Mouse (Mus musculus) testis, adult 2 months (tissue): ENCODE results near the gene Tmem43. TPM values are rescaled to one million over a fixed set of nuclear protein-coding genes. Genes with fewer than 3 reads are reported as not detected.
A peak's percentile ranks its signal among the peaks of the same experiment; 100 is the strongest.

Source experiments
- H3K27ac ChIP-seq: fragments of 200-500 bp; 2 replicates; pipeline ENCODE4 v1.5.1; 2012; ENCODE audit warnings: low read depth, low read length; ENCODE audit not compliant: control insufficient read depth, insufficient read depth
- H3K27me3 ChIP-seq: fragments of 200-500 bp; 2 replicates; pipeline ENCODE4 v1.6.1; 2012; ENCODE audit warnings: mild to moderate bottlenecking, low read length, moderate library complexity; ENCODE audit not compliant: control insufficient read depth, insufficient read depth
- H3K36me3 ChIP-seq: fragments of 200-500 bp; 2 replicates; pipeline ENCODE4 v1.6.1; 2012; ENCODE audit warnings: mild to moderate bottlenecking, low read length; ENCODE audit not compliant: control insufficient read depth, insufficient read depth
- H3K4me1 ChIP-seq: fragments of 200-500 bp; 2 replicates; pipeline ENCODE4 v1.6.1; 2012; ENCODE audit warnings: low read length; ENCODE audit not compliant: control insufficient read depth, insufficient read depth
- H3K4me3 ChIP-seq: fragments of 200-500 bp; 2 replicates; pipeline ENCODE4 v1.5.1; 2012; ENCODE audit warnings: low read depth, mild to moderate bottlenecking, low read length, moderate library complexity, mixed read lengths; ENCODE audit not compliant: control insufficient read depth
- CTCF ChIP-seq: fragments of 200-500 bp; IDR thresholded peaks from 2 replicates; pipeline ENCODE4 v1.5.1; 2012; ENCODE audit warnings: low read depth, mild to moderate bottlenecking, inconsistent platforms, low read length, moderate library complexity; ENCODE audit not compliant: control insufficient read depth, insufficient read depth, insufficient replicate concordance
- POLR2A ChIP-seq: fragments of 200-500 bp; IDR thresholded peaks from 2 replicates; pipeline ENCODE4 v1.6.1; 2012; ENCODE audit warnings: low read depth, mild to moderate bottlenecking, inconsistent platforms, low read length, moderate library complexity; ENCODE audit not compliant: control insufficient read depth
- polyA plus RNA-seq: library from polyadenylated mRNA; depleted of rRNA; stranded (reverse); fragments of >200 nt; gene quantifications from 2 replicates; pipeline ENCODE4 v1.2.3, GENCODE M21; 2012

Gene Tmem43
- polyA plus RNA-seq, 1 experiment, result 6.1 TPM

DNA sequence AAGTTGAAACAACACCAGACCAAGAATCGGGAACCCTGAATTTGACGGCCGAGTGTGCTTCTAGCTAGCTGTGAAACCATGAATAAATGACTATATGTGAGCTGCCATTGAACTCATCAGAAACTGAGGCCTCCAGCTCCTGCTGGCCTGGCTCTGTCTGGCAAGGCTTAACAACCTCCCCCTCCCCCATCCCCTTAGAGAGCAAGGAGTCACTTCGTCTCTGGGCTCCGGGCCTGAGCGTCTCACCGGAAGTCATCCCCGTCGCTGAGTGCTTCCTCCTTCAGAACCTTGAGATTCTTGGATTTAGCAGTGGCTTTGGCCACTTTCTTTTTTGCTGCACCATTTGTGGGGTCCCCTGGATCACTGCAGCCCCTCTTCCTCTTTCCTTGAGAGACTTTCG, 36.7 kb downstream of the Tmem43 start:
- Histone ChIP-seq H3K36me3 (no peaks in the 10 kb centered on the region; the same call in 1 of the 2 replicates), H3K4me3 (no peak overlapping the region), H3K27ac (no peak overlapping the region), H3K4me1 (no peaks in the 10 kb centered on the region; the same call in none of the 2 replicates), H3K27me3 (no peaks in the 10 kb centered on the region)
- TF ChIP-seq CTCF (no peak), POLR2A (no peak)

DNA sequence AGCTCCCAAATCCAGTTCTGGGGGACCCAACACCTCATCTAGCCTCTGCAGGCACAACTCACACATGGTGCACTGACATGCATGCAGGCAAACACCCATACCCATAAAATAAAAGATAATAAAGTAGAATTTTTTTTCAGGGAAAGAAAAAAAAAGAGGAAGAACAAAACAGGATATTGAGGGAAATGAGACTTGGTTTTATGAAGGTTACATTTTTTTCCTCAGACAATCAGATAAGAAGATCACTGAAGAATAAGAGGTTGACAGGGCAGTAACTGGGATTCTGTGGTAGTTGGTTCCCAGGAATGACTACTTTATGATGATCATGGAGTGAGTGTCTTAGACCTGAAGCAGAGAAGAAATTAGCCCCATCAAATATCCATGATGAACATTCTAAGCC, 40.6 kb downstream of the Tmem43 start:
- Histone ChIP-seq H3K27ac (no peak overlapping the region), H3K4me1 (no peaks in the 10 kb centered on the region; the same call in none of the 2 replicates), H3K4me3 (no peak overlapping the region), H3K27me3 (no peaks in the 10 kb centered on the region), H3K36me3 (peaks cover 1% of the 10 kb centered on the region)
- TF ChIP-seq CTCF (no peak), POLR2A (no peak)

DNA sequence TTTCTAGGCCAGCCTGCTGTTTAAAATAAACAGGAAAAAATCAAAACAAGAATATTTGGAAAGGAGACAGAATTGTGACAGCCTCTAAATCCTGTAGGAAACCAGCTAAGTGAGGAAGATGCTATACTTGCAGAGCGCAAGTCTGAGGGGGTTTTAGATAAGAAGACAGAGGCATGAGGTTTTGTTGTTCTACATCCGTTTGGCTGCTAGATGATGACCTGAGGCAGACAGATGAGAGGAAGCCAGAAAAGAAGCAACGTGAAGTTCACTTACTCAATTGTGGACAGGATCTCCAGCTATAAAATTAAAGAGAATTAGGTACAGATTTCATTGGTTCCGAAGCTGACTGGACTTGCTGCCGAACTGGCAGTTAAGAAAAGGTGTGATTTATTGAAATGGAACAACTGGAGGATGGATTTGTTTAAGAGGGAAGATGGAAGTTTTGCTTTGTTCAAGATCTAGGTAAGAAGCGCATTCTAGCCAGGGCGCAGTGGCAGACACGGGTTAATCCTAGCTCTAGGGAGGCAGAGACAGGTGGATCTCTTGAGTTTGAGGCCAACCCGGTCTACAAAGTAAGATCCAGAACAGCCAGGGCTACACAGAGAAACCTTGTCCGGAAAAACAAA, 41.3 kb downstream of the Tmem43 start:
- Histone ChIP-seq H3K4me3 (peak overlapping the region; percentile 98), H3K27me3 (no peaks in the 10 kb centered on the region), H3K4me1 (no peaks in the 10 kb centered on the region; the same call in none of the 2 replicates), H3K27ac (no peak overlapping the region; the same call in 1 of the 2 replicates), H3K36me3 (peaks cover 1% of the 10 kb centered on the region)
- no peak for TF ChIP-seq CTCF

DNA sequence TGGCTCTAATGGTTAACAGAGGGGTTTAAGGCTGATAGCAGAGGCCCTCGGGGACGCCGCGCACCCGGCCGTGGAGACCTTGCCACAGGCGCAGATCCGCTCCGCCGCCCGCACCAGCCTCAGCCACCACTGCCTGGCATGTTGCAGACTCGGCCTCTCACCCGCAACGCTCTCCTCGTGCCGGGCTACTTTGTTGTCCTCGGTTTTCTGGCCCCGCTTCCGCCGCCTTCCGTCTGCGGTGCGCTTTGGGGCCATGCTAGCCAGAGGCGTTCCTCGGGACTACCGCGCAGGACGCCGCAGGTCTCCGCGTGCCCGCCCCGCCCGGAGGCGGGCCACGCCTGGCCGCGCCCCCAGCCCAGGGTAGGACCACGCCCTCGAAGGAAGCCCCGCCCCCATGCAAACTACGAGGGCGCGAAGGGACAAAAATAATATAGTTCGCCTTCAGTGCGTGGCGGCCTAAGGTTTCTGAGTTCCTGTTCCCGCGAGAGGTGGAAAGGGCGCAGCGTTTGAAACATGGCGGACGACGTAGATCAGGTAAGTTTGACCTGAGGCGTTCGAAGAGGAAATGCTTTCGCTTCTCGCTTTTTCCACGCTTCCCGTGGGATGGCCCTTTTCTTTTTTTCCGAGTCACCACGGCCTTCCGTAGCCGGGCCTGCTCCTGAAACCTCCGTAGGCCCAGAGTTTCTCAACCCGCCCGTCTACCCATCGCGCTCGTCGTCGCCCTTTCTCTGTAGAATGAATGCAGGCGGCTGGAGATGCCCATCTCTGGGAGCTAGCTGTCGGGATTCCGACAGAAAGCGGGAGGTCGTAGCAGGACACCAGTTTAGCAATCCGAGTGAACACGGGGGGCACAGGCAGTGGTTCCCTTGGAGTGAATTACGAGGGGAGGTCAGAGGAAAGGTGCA, 42.3 kb downstream of the Tmem43 start, which contains the start of the genes Xpc and Lsm3:
Gene Xpc, minus strand, starts transcription at position 344 of the 905 bp plus-strand sequence.
Gene Lsm3, plus strand, starts transcription at position 384 of the 905 bp plus-strand sequence.
- H3K27ac ChIP-seq, result peak within 1 kb of the TSS; percentile 93
- peak within 1 kb of the TSS; percentile 98 for H3K4me3 ChIP-seq
- TF ChIP-seq POLR2A, result peak; percentile 84
- TF ChIP-seq CTCF, result no peak
- H3K36me3 ChIP-seq, result peaks cover 1% of the 10 kb centered on the region
- H3K27me3 ChIP-seq, result no peaks in the 10 kb centered on the region
- H3K4me1 ChIP-seq, result no peaks in the 10 kb centered on the region; the same call in none of the 2 replicates

DNA sequence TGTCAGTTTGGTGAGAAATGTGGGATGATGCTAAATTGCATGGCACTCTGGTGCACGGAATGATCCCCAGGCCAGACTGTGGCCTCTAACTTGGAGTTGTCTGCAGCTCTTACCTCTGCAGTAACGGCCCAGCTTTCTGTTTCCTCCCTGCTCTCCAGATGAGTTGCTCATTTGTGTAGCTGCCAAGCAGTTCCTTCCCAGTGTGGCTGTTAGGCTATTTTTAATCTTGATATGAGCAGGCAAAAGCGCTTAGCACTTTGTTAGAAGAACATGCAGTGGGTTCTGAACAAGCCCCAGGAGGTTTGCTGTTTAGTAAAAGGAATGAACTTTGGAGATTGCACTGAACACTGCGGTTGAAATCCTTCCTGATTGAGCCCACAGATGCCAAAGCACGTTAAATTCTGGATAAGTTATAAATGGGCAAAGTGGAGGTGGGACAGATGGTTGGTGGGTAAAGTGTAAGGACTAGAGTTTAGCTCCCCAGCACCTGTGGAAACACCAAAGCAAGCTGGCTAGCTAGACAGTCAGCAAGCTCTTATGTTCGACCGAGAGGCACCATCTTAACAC, 45.0 kb downstream of the Tmem43 start:
- H3K4me3 ChIP-seq, result no peak overlapping the region
- H3K36me3 ChIP-seq, result peaks cover 1% of the 10 kb centered on the region
- H3K27me3 ChIP-seq, result no peaks in the 10 kb centered on the region
- H3K27ac ChIP-seq, result no peak overlapping the region
- TF ChIP-seq CTCF (no peak), POLR2A (no peak)
- H3K4me1 ChIP-seq, result no peaks in the 10 kb centered on the region; the same call in none of the 2 replicates

DNA sequence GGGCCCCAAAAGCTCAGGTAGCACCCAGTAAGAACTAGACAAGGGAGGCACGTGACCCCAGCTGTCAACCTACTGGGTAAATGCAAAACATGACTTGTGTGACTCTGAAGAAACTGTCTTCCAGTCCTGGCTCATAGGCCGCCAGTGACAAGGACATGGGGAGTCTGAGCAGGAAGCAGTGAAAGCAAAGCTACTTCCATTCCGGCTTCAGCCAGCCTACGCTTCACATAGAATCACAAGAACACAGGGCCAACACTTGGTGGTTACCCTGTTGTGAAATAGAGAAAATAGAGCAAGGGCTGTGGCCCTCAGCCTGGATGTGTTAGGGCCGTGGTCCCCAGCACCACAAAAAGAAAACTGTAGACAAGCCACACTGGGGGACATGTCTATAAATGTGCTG, 49.3 kb downstream of the Tmem43 start:
- Histone ChIP-seq H3K4me1 (no peaks in the 10 kb centered on the region), H3K4me3 (no peak overlapping the region), H3K27ac (no peak overlapping the region), H3K36me3 (no peaks in the 10 kb centered on the region; the same call in none of the 2 replicates), H3K27me3 (no peaks in the 10 kb centered on the region)
- TF ChIP-seq POLR2A, result no peak
- no peak for TF ChIP-seq CTCF

DNA sequence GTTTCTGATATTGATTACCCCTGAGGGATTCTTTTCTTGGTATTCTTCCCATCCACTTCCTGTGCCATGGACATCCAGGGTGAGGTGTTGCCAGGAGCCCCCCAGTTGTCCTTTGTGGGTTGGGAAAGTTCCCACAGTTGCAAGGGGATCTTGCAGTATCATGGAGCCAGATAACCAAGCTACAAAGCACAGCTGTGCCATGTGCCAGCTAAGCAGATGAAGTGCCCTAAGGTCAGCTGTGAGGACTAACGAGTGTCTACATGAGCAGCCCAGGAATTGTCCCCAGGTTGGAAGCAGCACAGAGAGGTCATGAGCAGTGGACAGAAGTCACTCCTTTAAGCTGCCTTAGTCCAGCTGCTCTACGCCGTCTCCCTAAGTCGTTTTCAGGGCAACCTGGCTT, 52.0 kb downstream of the Tmem43 start:
- Histone ChIP-seq H3K4me3 (no peak overlapping the region), H3K27ac (no peak overlapping the region), H3K4me1 (no peaks in the 10 kb centered on the region), H3K27me3 (no peaks in the 10 kb centered on the region), H3K36me3 (no peaks in the 10 kb centered on the region)
- TF ChIP-seq CTCF, result no peak
- TF ChIP-seq POLR2A, result no peak
